Mouse (Mus musculus) layer of hippocampus, adult 9-10 months (tissue): ENCODE measurements at regions not wholly inside any gene's neighbourhood (a gene's known extent, or its start where the extent isn't known, plus 50 kb on each side); places are given as distances from the start of the nearest gene placed in this dataset.
A peak's percentile ranks its signal among the peaks of the same experiment; 100 is the strongest.

Experiments used
- DNase-seq: peaks from one replicate; pipeline ENCODE4 v3.0.0; 2022; ENCODE audit warnings: low spot score

- no peak for DNase-seq
These were observed 145.4 kb upstream of the Stx16 start for GRCm38 (mm10) chr2:173930606-173931177.

DNA sequence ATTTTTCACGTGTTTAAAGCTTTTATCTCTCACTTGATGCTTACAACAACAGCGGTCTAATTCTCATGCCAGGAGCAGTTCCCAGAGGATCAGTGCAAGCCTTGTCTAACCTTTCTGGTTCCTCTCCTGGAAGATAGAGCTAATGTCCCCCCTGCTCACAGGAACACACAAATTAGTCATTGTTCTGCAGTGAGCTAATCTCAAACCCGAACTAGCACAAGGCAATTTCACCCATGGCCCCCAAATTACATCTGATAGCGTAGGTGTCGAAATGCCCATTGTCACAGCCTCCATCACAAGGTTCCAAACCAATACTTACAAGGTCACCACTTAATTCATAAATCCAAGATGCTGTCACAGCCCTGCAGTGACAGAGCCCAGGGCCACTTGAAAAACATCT lies 140.4 kb upstream of the Stx16 start:
- no peak for DNase-seq

- peak; percentile 4 for DNase-seq
These were observed 138.3 kb upstream of the Stx16 start for GRCm38 (mm10) chr2:173937531-173938439.

GRCm38 (mm10) chr2:173938440-173938787 lies 137.7 kb upstream of the Stx16 start:
- DNase-seq: no peak

- no peak for DNase-seq
These were observed 130.7 kb upstream of the Stx16 start for GRCm38 (mm10) chr2:173945441-173945840.

DNA sequence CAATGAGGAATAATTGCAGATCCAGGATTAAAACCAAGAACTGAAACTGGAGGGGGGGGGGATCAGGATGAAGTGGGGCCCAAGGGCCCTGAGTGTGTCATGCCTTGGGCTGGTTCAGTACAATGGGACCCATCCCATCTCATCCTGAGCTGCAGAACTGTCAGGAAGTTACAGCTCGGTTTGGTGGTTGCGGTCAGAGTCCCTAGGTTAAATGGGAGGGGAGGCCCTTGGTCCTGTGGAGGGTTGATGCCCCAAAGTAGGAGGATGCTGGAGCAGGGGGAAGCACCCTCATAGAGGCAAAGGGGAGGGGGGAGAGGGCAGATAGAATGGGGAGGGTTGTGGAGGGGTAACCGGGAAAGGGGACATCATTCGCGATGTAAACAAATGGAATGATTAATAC lies 127.5 kb upstream of the Stx16 start:
- DNase-seq: no peak

GRCm38 (mm10) chr2:173950164-173950891 lies 125.8 kb upstream of the Stx16 start:
- DNase-seq: no peak

DNA sequence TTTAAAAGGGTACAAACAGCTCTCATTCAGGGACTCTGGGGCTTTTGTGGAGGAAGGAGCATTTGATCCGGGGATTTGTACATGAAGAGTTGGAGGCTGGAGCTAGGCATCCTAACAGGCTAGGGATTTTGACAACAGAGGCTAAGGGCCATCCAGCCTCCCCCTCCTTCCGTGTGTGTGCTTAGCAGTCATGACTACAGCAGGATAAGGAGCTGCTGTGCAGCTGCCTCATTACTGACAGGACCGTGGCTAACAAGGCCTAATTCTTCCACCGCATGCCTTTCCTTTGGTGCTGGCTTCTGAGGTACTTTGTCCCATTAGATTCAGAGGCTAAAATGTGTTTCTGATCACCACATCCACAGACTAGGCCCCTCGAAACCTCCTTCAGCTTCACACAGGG lies 110.0 kb upstream of the Stx16 start:
- DNase-seq: no peak

GRCm38 (mm10) chr2:173970789-173971188 lies 105.3 kb upstream of the Stx16 start:
- no peak for DNase-seq

DNA sequence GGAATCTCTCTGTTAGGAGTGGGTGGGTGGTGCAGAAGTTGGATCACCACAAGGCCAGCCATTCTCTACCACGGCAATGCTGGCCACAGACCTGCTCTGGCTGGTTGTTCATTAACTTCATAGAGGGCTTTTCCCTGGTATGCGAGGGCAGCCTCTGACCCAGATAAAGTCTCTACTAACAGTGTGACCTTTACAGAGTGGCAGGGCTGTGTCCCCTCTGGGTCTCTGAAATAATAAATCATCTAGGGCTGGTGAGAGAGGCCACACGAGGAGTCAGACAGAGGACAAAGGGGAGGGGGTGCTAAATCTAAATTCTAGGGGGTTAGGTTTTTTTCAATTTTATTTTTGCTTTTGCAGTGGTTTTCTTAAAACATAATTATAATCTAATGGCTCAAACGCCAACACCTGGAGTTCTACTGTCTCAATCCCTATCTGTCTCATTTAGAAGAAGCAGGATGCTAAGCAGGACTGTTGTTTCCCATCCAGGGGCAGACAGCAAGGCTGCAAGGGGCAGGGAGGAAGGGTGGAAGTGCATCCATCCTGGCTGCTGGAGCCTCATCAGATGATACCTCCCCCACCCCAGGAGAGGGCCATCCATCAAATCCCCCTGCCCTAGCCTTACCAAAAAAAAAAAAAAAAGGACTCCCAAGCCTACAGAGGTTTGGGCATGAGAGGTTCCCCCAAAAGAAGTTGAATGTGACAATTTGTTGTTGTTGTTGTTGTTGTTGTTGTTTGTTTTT lies 99.6 kb upstream of the Stx16 start:
- no peak for DNase-seq

DNA sequence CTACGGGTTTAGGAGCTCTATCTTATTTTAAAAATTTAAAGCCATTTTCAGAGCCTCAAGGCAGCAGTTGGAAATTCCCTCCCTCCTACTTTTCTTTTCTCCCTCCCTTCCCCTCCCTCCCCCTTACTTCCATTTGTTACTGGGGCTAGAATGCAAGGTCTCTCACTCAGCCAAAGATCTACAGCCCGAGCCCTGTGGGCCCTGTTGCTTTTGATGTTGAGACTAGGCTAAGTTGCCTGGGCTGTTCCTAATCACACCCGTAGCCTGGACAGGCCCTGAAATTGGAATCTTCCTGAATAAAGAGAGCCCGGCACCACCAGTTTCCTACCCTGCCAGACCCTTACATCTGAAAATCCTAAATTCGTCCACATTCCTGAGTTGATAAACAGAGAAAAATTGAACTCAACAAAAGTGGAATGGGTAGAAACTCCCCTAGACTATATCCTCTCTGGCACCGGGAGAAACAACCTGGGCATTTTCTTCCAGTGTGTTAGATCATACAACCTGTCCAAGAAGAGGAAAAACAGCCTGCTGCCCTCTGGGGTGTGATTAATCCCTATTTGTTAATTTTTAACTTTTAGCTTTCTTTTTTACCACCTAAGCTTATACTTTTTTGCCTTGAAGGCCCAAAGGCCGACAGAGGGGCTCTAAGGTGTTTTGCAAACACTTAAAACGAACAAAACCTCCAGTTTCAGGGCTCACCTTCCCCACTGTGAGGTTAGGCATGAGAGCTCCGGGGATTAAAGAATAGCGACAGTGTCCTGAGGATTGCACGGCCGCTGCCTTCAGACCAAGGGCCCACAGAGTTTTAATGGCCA lies 98.7 kb upstream of the Stx16 start:
- DNase-seq: no peak

DNA sequence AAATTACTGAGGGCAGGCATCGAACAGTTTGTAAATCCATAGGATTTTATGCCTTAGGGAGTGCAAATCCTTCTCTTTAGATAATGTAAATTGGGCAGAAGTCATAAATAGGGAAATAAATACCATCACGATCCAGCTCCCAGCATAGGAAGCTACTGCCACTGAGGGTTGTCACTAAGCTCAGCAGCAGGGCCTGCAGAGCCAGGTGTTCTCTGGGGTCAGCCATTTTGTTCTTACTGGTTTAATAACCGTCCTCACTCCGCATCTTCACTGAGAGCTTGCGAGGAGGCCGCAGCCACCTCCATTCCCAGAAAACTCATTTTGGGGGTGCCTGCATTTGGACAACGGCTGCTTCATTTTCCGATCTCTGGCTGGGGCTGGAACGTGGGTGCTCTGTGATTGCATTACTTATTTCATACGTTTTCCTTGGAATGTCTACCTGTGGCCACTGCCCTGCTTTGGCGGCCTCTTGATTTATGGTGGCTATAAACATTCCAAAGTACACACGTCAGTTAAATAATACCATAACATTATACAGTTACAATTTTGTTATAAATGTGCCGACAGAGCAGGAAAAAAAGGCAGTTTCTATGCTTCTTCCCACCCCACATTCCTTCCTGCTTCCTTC lies 97.9 kb upstream of the Stx16 start:
- no peak for DNase-seq

GRCm38 (mm10) chr2:173981036-173981435 lies 95.1 kb upstream of the Stx16 start:
- no peak for DNase-seq

- no peak for DNase-seq
These were observed 88.6 kb upstream of the Stx16 start for GRCm38 (mm10) chr2:173987516-173987915.

GRCm38 (mm10) chr2:173987921-173988320 lies 88.2 kb upstream of the Stx16 start:
- no peak for DNase-seq

- no peak for DNase-seq
These were observed 87.3 kb upstream of the Stx16 start for GRCm38 (mm10) chr2:173988641-173989336.

- DNase-seq: no peak
These were observed 85.4 kb upstream of the Stx16 start for GRCm38 (mm10) chr2:173990664-173991063.

DNA sequence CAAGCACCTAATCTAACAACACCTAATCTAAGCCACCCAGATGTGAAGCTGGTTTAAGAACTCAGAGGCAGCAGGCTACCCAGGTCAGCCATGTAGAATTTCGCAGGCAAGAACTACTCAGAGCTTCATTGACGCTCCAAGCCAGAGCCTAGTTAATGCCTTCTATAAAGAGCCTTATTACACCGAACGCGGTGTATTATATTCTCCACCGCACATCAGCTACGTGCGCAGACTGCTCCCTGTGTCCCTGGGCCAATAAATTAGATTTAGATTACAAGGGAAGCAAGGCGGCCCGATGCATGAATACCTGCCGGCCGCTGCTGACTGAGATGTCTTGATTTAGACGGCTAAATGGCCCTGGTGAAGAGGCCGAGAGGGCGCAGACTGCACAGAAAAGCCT lies 84.7 kb upstream of the Stx16 start:
- DNase-seq: no peak

- no peak for DNase-seq
These were observed 84.1 kb upstream of the Stx16 start for GRCm38 (mm10) chr2:173992041-173992440.

- no peak for DNase-seq
These were observed 82.6 kb upstream of the Stx16 start for GRCm38 (mm10) chr2:173993431-173993955.
